Mouse (Mus musculus): Measurements from ENCODE around the gene Fam241b. TPM values are rescaled to one million over a fixed set of nuclear protein-coding genes. Genes with fewer than 3 reads are reported as not detected.

Fam241b gene
- total RNA-seq, 1 experiment = 7.5 TPM

DNA sequence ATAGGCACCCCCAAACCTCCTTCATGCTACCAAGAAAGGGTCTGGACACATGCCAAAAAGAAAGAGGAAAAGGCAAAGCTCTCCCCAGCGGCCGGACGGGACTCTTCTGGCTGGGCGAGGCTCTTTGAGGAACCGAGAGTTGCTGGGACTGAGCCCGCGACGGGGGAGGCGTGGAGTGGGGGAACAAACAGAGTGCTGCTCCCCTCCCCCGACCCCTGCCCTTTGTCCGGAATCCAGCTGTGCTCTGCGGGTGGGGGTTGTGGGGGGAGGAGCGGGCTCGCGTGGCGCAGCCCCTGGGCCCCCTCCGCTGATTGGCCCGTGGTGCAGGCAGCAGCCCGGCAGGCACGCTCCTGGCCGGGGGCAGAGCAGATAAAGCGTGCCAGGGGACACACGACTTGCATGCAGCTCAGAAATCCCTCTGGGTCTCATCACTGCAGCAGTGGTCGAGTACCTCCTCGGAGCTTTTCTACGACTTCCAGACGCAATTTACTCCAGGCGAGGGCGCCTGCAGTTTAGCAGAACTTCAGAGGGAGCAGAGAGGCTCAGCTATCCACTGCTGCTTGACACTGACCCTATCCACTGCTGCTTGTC lies 10.9 kb downstream of the Fam241b start, which contains the start of gene Neurog3:
Gene Neurog3, plus strand, starts transcription at position 400 of the 591 bp plus-strand sequence.
- DNase-seq (ENCODE audit: low read depth, low spot score) = no peak
- Histone ChIP-seq H3K4me1 (ENCODE audit: control insufficient read depth in 2 of 2, insufficient read depth in 2 of 2, low read length in 2 of 2, poor library complexity in 1 of 2) (peaks cover 4 to 36% of the 10 kb centered on the region in 2 experiments; a peak in 3 of 4 replicates), H3K4me3 (ENCODE audit: insufficient read depth in 1 of 2, low read depth in 1 of 2, low read length in 2 of 2, poor library complexity in 1 of 2, severe bottlenecking in 1 of 2) (peak within 1 kb of the TSS; percentile 36 to 38), H3K9me3 (ENCODE audit: control insufficient read depth, insufficient read depth, low read depth, low read length) (no peaks in the 10 kb centered on the region), H3K36me3 (ENCODE audit: control insufficient read depth, insufficient read depth, low read length, poor library complexity, severe bottlenecking) (no peaks in the 10 kb centered on the region), H3K9ac (ENCODE audit: insufficient read depth, low read depth, low read length, poor library complexity, severe bottlenecking) (peak within 1 kb of the TSS; percentile 22; the same call in 1 of the 2 replicates), H3K27ac (ENCODE audit: insufficient read depth, low read depth, low read length, poor library complexity, severe bottlenecking) (no peak within 1 kb of the TSS)
- TF ChIP-seq HCFC1 (IDR thresholded peaks at IDR 0.05; ENCODE audit: borderline replicate concordance, insufficient read depth, low read length) (no peak), CHD2 (IDR thresholded peaks at IDR 0.05; ENCODE audit: low read depth, low read length) (no peak), ZC3H11A (IDR thresholded peaks at IDR 0.05; ENCODE audit: borderline replicate concordance, low read depth, low read length) (no peak), MAFK (IDR thresholded peaks at IDR 0.05; ENCODE audit: insufficient read depth, low read depth, low read length) (no peak), ZNF384 (IDR thresholded peaks at IDR 0.05; ENCODE audit: low read depth, low read length) (no peak)
- in situ Hi-C loops (cut with MboI; ENCODE audit: low sequenced_read_pairs in 2 of 2, unreplicated experiment in 2 of 2) = no loop called here

DNA sequence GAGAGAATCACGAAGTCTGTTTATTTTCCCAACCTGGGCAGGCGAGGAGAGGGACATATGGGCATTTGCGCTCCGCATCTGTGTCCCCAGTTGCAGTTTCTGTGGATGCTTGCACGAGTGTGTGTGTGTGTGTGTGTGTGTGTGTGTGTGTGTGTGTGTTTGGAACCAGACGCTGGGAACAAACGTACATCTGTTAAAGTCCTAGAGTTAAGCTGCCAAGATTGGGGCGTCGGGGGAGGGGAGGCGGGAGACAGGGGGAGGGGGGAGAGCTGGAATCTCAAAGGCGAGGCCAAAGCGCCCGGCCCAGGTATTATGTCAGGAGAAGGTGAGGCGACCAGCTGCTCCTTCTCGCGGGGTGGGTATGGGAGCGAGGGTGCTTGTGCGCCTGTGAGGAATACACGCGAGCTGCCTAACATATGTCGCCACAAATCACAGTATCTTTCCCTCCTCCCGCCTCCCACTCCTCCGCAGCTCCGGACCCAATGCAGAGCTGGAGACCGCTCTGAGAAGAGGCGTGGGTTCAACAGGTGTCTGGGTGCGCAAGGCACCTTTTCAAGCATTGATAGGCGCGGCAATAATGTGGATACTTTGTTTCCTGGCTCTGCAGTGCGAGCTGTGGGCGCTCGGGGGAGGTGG lies 15.3 kb downstream of the Fam241b start:
- H3K9ac ChIP-seq (ENCODE audit: insufficient read depth, low read depth, low read length, poor library complexity, severe bottlenecking) = no peak overlapping the region
- no peak overlapping the region for H3K27ac ChIP-seq (ENCODE audit: insufficient read depth, low read depth, low read length, poor library complexity, severe bottlenecking)
- H3K4me1 ChIP-seq (ENCODE audit: control insufficient read depth in 2 of 2, insufficient read depth in 2 of 2, low read length in 2 of 2, poor library complexity in 1 of 2) = peaks cover 0 to 20% of the 10 kb centered on the region in 2 experiments; a peak in 2 of 4 replicates
- no peaks in the 10 kb centered on the region for H3K9me3 ChIP-seq (ENCODE audit: control insufficient read depth, insufficient read depth, low read depth, low read length)
- in situ Hi-C loops (cut with MboI; ENCODE audit: low sequenced_read_pairs in 2 of 2, unreplicated experiment in 2 of 2) = no loop called here
- H3K4me3 ChIP-seq (ENCODE audit: insufficient read depth in 1 of 2, low read depth in 1 of 2, low read length in 2 of 2, poor library complexity in 1 of 2, severe bottlenecking in 1 of 2) = peak overlapping the region; percentile 28 to 50; a peak in 3 of 4 replicates
- no peak for DNase-seq (ENCODE audit: low read depth, low spot score)
- no peaks in the 10 kb centered on the region for H3K36me3 ChIP-seq (ENCODE audit: control insufficient read depth, insufficient read depth, low read length, poor library complexity, severe bottlenecking)
- no peak for TF ChIP-seq ZNF384 (IDR thresholded peaks at IDR 0.05; ENCODE audit: low read depth, low read length)
- no peak for TF ChIP-seq CHD2 (IDR thresholded peaks at IDR 0.05; ENCODE audit: low read depth, low read length)
- TF ChIP-seq MAFK (IDR thresholded peaks at IDR 0.05; ENCODE audit: insufficient read depth, low read depth, low read length) = no peak
- TF ChIP-seq HCFC1 (IDR thresholded peaks at IDR 0.05; ENCODE audit: borderline replicate concordance, insufficient read depth, low read length) = no peak
- TF ChIP-seq ZC3H11A (IDR thresholded peaks at IDR 0.05; ENCODE audit: borderline replicate concordance, low read depth, low read length) = no peak

DNA sequence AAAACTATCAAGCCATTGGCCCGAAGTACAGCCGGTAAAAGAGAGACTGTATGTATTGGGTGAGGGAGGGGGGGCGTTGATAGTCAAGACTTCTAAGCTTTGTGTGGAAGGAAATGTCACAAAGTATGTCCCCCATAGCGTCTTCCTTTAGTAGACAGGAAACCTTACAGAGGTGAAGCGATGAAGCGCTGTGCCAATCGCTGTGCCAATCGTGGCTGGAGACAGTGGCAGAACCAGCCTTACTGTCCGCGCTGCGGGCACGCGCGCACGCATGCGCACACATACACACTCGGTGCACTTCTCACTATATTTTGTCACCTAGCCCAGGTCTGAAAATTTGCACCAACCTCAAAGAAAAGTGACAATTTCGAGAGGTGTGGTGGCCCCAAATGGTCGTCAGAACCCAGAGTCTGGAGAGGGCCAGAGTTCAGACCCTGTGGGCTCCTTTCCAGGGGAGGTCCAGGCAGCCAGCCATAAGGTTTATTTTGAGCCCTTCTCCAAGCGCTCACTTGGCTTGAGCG lies 15.9 kb downstream of the Fam241b start:
- in situ Hi-C loops (cut with MboI; ENCODE audit: low sequenced_read_pairs in 2 of 2, unreplicated experiment in 2 of 2) = no loop called here
- TF ChIP-seq ZNF384 (IDR thresholded peaks at IDR 0.05; ENCODE audit: low read depth, low read length) (no peak), ZC3H11A (IDR thresholded peaks at IDR 0.05; ENCODE audit: borderline replicate concordance, low read depth, low read length) (no peak), MAFK (IDR thresholded peaks at IDR 0.05; ENCODE audit: insufficient read depth, low read depth, low read length) (no peak), CHD2 (IDR thresholded peaks at IDR 0.05; ENCODE audit: low read depth, low read length) (no peak), HCFC1 (IDR thresholded peaks at IDR 0.05; ENCODE audit: borderline replicate concordance, insufficient read depth, low read length) (no peak)

DNA sequence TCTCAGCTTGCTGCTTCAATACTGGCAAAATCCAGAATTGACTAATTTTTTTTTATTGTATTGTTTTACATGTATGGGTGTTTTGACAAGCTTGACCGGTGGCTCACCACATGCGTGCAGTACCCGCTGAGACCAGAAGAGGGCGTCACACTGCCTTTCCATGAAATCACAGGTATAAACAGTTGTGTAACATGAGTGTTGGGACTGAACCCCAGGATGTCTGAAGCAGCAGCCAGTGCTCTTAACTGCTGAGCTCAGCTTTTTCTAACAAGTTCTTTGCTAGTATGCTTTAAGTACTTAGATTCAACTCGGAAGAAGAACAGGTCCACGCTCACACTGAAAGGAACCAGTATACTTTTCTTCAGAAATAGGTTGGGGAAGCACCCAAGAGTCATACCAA lies 16.6 kb downstream of the Fam241b start:
- no peaks in the 10 kb centered on the region for H3K36me3 ChIP-seq (ENCODE audit: control insufficient read depth, insufficient read depth, low read length, poor library complexity, severe bottlenecking)
- H3K4me3 ChIP-seq (ENCODE audit: insufficient read depth in 1 of 2, low read depth in 1 of 2, low read length in 2 of 2, poor library complexity in 1 of 2, severe bottlenecking in 1 of 2) = no peak overlapping the region
- in situ Hi-C loops (cut with MboI; ENCODE audit: low sequenced_read_pairs in 2 of 2, unreplicated experiment in 2 of 2) = no loop called here
- no peaks in the 10 kb centered on the region for H3K9me3 ChIP-seq (ENCODE audit: control insufficient read depth, insufficient read depth, low read depth, low read length)
- DNase-seq (ENCODE audit: low read depth, low spot score) = no peak
- TF ChIP-seq HCFC1 (IDR thresholded peaks at IDR 0.05; ENCODE audit: borderline replicate concordance, insufficient read depth, low read length) (no peak), MAFK (IDR thresholded peaks at IDR 0.05; ENCODE audit: insufficient read depth, low read depth, low read length) (peak; percentile 86)
- H3K4me1 ChIP-seq (ENCODE audit: control insufficient read depth in 2 of 2, insufficient read depth in 2 of 2, low read length in 2 of 2, poor library complexity in 1 of 2) = peaks cover 0 to 15% of the 10 kb centered on the region in 2 experiments; a peak in 2 of 4 replicates
- H3K9ac ChIP-seq (ENCODE audit: insufficient read depth, low read depth, low read length, poor library complexity, severe bottlenecking) = no peak overlapping the region
- no peak overlapping the region for H3K27ac ChIP-seq (ENCODE audit: insufficient read depth, low read depth, low read length, poor library complexity, severe bottlenecking)

More for the DNA sequence above, 15.9 kb downstream of the Fam241b start:
- no peak for DNase-seq (ENCODE audit: low read depth, low spot score)
- Histone ChIP-seq H3K9me3 (ENCODE audit: control insufficient read depth, insufficient read depth, low read depth, low read length) (no peaks in the 10 kb centered on the region), H3K9ac (ENCODE audit: insufficient read depth, low read depth, low read length, poor library complexity, severe bottlenecking) (no peak overlapping the region), H3K4me3 (ENCODE audit: insufficient read depth in 1 of 2, low read depth in 1 of 2, low read length in 2 of 2, poor library complexity in 1 of 2, severe bottlenecking in 1 of 2) (no peak overlapping the region), H3K4me1 (ENCODE audit: control insufficient read depth in 2 of 2, insufficient read depth in 2 of 2, low read length in 2 of 2, poor library complexity in 1 of 2) (peaks cover 0 to 19% of the 10 kb centered on the region in 2 experiments; a peak in 2 of 4 replicates), H3K27ac (ENCODE audit: insufficient read depth, low read depth, low read length, poor library complexity, severe bottlenecking) (no peak overlapping the region), H3K36me3 (ENCODE audit: control insufficient read depth, insufficient read depth, low read length, poor library complexity, severe bottlenecking) (no peaks in the 10 kb centered on the region)

All from ES-E14 (cell line).